Mouse (Mus musculus): ENCODE data around the gene Gm6460.
"Not testable (repeated sequence)": the region's sequence is repeated elsewhere in the genome, so short reads cannot be mapped to it uniquely, and the experiment has no call there.

The Gm6460 gene

DNA sequence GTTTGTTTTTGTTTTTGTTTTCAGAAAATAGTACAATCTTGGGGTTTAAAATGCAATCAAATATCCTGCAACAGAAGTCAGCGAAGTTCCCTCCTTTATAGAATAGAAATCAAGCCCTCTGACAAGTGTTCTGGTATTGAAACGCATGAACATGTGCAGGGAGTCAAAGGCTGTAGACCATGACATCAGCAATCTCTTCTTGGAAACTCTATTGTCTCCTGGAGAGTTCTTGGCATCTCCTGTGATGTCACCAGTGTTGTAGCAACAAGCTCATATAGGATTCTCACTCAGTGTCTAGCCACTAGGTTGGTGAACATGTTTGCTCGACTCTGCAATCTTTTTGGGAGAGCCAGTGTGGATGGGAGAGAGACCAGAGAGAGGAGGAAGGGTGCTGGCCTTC, at the start of gene Gm6460:
Gene Gm6460, plus strand, starts transcription at position 301 of the 400 bp plus-strand sequence.
- in situ Hi-C loops (cut with MboI; ENCODE audit: unreplicated experiment in 2 of 2): not testable (repeated sequence)
